Mouse (Mus musculus) WW6 (cell line): ENCODE measurements around the gene Pold2.
"Not testable (repeated sequence)": the region's sequence is repeated elsewhere in the genome, so short reads cannot be mapped to it uniquely, and the experiment has no call there.

ENCODE experiments used
- DNase-seq: peaks from one replicate; pipeline ENCODE4 v3.0.0-alpha.2; 2013; ENCODE audit warnings: low read depth, low spot score

Gene Pold2

DNA sequence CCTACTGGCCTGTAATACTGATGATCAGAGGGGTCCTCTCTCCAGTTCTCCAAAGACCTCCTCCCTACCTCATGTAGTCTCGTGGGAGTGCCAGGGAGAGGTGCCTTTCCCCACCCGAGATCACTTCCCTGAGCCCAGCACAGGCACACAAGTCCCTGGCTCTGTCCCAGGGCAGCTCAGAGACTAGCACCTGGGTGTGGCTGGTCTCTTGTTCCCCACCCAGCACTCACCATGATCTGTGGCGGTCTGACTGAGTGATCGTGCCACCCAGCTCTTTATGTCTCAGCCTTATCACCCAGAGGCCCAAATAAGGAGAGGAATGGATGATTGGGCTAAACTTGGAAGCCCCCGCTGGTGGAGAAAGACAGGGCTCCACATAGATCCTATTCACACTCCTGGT is 20.4 kb upstream of the Pold2 start, which contains the start of gene Myl7:
Gene Myl7, minus strand, starts transcription at position 252 of the 400 bp plus-strand sequence.
- no peak for DNase-seq

DNA sequence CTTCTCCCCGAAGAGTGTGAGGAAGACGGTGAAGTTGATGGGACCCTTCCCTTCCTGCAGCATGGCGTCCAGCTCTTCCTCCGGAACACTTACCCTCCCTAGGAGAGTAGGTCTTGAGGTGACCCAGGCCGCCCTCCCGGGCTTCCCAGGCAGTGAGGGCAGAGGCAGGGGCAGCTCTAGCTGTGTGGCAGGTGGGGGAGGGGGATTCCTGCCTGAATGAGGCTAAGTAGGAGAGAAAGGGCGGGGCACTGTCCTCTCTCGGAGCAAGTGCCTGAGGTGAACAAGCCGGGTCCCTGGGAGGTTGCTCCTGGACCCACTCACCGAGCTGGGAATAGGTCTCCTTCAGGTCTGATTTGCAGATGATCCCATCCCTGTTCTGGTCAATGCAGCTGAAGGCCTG is 19.7 kb upstream of the Pold2 start:
- DNase-seq = no peak

DNA sequence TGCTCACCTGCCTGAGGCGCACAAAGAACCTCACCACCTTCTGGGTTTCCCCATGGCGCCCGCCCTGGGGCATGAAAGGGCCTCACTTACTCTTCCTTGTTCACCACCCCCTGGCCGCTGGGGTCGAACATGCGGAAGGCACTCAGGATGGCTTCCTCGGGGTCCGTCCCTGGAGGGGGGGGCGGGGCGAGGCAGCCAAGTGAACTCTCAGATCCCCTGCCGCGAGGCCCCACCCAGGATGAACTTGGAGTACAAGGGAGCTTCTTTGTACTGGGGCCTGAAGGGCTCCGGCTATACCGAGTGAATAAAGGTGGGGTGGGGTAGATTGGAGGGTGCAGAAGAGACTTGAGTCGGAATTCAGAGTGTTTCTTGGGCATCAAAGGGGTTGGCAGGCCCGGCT is 19.1 kb upstream of the Pold2 start:
- no peak for DNase-seq

DNA sequence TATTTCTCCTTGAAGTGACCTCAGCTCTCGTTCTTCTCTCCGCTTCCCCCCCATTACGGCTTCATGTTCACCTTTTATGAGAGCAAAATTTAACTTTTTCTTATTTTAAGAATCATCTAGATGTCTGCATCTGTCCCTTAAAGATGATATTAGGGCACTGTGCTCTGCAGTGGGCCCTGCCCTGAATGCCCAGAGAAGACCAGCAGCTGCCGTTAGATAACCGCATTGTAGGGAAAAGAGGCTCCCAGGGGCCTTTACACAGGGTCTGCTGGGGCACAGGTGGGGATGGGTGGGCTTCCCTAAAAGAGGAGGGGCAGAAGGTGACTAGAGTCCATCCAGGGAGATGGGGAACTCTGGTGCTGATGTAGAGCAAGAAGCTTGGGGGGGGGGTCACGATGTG is 15.7 kb upstream of the Pold2 start:
- DNase-seq = no peak

DNA sequence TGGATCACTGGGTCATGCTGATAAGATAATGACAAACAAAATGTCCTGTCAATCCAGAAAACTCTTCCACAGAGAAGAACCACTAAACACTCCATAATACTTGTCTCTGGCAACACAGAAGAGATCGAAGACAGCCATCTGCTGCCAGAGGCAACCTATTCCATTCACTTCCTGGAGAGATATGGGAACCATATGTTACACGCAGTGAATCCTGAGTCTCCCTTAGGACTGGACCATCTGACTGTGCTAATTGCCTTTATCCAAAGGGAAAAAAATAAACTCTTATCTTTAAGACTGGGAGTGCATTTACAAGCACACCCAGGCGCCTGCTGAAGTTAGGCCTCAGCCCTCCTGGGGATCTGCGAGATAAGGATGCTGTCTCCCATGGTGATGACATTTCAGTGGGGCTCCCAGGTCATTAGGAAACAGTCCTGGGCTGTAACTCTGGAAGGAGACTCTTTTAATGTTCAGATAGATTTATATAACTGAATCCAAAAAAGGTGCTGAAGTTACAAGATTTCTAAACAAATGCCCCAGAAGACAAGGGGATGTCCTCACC is 14.8 kb upstream of the Pold2 start:
- no peak for DNase-seq

DNA sequence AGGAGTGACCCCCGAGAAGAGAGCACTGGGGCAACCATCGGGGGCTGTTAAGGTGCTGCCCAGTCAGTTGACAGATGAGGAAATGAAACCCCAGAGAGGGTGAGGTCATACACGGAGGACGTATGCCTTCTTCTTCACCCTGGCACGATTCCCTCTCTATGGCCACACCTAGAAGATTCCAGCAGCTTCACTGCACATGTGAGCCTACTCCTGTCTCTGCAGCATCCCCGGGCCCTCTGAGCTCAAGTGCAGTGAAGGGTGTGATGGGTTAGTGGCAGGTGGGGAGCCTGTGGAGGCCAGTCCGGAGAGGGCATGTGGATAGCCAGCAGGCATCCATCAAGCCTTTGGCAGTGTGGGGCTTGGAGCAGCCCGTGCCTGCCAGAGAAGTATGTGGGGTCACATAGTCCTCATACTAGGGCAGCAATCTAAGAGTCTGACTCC is 14.1 kb upstream of the Pold2 start:
- DNase-seq = no peak

DNA sequence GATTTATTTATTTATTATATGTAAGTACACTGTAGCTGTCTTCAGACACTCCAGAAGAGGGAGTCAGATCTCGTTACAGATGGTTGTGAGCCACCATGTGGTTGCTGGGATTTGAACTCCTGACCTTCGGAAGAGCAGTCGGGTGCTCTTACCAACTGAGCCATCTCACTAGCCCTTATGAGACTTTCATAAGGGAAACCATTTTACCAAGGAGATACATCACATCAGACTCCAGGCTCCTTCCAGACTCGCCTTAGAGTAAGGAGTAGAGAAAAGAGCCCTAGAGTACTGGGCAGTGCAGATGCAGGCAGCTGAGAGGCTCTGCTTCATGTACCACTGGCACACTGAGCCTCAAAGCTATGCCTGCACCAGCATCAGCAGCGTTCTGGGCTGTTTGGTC is 10.5 kb upstream of the Pold2 start:
- not testable (repeated sequence) for DNase-seq

DNA sequence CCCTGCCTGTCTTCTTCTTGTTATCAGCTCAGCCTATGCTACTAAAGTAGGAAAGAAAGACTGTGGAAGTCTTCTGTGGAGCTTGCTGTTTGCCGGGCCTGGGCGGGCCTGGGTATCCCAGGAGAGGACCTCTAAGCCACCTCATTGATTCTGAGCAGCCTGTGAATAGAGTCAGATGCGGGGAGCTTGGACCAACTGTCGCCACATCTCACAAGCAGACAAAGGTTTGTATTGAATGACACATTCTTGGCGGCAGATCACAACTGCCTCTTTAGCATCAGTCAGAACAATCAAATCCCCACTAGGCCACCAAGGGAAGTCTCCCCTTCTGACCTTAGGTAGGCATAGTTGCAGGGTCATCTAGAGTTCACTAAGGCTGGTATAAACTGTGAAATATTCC is 9.2 kb upstream of the Pold2 start:
- no peak for DNase-seq

DNA sequence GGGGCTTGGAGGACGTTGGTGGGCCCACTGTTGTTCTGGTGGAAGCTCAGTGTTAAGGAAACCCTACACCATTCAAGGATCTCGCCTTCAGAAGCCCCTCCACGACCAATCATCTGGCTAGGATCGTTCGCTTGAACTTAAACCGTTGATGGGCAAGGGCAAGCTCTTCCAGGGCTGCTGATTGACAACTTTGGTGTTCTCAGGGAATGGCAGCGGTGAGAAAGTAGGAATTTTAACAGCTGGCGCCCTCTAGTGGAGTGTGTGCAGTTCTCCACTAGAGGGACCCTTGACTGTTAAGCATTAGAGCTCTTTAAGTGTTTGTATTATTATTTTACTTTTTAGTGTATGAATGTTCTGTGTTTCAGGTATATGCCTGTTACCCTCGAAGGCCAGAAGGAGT is 8.1 kb upstream of the Pold2 start:
- DNase-seq = no peak

DNA sequence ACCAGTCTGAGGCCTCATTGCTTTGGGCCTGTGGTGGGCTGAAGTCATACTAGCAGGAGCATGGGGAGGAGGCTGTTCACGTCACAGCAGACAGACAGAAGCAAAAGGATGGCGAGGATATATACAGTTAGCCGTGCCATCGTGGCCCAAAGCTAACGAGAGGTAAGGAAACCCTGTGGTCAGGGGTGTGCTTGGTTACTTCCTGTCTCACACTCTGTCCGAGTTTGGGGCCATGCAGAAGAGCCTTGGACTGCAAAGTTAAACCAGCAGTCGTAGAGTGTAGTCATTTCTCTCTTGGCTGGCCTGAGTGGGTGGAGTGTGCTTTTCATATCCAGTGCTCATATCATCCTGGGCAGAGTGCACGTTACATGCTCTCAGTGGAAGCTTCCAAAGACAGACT is 4.4 kb upstream of the Pold2 start:
- DNase-seq = no peak

DNA sequence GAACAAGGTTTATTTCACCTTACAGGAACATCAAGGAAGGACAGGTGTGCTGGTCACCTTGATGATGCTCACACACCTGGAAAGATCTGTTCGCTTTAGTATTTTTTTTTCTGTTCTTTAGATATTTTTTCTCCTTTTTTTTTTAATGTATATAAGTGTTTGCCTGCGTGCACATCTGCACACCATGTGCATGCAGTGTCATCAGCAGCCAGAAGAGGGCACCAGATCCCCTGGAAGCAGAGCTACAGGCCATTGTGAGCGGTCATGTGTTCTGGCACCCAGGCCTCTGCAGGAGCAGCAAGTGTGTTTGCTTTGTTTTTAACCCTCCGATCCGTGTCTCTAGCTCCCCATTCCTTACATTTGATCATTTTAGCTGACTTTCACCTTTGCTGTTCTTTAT is 1.8 kb upstream of the Pold2 start:
- no peak for DNase-seq

DNA sequence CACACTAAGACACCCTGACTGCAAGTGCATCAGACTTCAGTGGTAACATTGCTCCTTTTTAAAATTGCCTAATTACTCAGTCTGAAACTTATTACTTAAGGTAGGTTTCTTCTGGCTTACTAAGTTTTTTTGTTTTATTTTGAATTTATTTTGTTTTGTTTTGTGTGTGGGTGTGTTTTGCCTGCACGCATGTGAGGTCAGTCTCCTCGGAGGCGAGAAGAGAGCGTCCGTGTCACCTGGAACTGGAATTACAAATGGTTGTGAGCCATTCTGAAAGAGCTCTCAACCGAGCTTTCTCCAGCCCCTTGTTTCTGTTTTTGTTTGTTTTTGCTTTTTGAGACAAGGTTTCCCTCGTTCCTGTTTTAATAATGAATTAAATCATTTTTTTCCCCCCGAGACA is 569 bp upstream of the Pold2 start:
- no peak for DNase-seq

DNA sequence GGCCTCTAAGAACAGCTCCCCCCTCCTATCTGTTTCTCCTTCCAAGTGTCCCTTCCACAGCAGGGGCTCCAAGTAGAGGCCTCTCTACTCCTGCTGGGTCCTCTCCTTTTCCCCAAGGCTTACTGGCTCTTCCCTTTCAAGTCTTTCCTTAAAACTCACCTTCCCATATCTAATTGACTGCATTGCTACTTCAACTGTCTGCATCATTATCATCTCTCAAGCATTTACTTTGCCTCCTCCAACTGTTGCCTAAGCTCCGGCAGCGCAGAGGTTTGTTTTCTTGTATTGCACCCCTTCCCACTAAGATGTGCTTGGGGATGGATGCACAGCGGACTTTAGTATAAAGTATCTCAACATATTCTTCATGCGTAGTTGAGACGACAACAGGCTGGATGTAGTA is 671 bp downstream of the Pold2 start:
- no peak for DNase-seq

DNA sequence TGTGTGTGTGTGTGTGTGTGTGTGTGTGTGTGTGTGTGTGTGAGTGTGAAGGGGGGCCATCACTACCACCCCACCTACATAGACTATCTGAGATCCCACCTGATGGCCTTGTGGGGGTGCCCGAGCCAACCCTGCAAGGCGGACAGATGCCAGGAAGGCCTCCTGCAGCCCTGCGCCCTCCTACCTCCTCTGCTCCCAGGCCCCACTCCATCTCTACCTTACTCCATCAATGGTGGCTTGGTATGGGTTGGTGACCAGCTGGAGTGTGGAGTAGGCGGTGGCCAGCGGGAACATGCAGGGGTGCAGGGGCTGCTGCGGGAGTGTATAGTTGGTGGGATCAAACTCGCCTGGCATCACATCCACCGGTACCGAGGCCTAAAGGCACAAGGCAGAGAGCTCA is 4.9 kb downstream of the Pold2 start:
- no peak for DNase-seq

DNA sequence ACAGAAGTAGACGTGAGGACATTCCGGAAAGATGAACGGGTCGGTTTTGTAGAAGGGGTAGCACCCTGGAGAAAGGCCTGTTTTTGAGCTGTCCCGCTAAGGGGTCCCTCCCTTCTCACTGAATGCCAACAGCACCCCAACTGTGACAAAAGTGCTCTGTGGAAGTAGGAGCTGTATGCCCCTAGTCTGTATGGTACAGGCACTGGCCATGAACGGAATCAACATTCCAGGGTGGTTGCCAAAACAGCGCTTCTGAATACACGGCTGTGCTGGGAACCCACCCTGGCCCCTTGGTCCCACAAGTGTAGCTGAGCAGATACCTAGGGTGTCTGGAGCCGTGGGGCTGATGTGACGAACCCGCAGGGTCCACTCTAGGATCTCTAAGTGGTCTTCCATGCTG is 5.4 kb downstream of the Pold2 start:
- DNase-seq = no peak

DNA sequence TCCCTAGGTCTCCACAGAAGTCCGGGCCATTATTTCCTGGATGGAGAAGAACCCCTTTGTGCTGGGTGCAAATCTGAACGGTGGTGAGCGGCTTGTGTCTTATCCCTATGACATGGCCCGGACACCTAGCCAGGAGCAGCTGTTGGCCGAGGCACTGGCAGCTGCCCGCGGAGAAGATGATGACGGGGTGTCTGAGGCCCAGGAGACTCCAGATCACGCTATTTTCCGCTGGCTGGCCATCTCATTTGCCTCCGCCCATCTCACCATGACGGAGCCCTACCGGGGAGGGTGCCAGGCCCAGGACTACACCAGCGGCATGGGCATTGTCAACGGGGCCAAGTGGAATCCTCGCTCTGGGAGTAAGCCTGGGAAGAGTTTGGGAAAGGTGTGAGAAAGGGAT is 8.0 kb downstream of the Pold2 start:
- DNase-seq = no peak

DNA sequence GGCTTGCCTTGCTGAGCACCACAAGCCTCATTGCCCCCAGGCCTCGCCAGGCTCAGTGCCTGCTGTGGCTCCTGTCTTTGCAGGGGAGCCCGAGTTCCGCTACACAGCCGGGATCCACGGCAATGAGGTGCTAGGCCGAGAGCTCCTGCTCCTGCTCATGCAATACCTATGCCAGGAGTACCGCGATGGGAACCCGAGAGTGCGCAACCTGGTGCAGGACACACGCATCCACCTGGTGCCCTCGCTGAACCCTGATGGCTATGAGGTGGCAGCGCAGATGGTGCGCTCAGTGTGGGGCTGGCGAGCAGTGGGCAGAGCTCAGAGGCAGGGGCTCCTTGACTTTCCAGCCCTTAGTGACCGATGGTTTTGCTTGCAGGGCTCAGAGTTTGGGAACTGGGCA is 8.8 kb downstream of the Pold2 start:
- no peak for DNase-seq

DNA sequence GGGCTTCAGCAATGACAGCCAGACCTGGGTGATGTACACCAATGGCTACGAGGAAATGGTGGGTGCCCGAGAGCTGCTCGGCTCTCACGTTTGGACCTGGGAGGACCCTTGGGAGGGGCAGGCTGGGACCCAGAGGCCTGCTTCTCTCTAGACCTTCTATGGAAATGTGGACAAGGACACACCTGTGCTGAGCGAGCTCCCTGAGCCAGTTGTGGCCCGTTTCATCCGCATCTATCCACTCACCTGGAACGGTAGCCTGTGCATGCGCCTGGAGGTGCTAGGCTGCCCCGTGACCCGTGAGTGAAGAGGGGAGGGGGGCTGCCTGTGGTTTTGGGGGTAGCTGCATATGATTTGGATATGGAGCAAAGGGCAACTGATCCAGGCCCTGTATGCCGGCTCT is 9.8 kb downstream of the Pold2 start:
- no peak for DNase-seq

DNA sequence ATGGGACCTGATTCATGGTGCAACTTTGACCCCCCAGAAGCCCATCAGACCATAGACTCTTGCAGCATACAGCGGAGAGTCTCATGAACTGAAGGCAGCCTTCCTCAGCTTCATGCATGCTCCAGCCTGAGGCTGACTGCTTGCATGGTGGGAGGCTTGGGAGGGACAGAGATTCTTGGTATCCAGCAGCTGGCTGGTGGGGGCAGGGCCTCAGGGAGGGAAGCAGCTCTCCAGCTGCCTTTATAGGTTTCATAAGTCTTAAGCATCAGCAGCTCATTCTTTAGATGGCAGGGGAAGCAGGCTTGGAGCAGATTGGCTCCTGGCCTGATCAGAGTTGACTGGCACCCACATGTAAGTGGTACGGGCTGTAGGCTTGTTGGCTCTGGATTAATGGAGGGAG is 10.9 kb downstream of the Pold2 start:
- no peak for DNase-seq

DNA sequence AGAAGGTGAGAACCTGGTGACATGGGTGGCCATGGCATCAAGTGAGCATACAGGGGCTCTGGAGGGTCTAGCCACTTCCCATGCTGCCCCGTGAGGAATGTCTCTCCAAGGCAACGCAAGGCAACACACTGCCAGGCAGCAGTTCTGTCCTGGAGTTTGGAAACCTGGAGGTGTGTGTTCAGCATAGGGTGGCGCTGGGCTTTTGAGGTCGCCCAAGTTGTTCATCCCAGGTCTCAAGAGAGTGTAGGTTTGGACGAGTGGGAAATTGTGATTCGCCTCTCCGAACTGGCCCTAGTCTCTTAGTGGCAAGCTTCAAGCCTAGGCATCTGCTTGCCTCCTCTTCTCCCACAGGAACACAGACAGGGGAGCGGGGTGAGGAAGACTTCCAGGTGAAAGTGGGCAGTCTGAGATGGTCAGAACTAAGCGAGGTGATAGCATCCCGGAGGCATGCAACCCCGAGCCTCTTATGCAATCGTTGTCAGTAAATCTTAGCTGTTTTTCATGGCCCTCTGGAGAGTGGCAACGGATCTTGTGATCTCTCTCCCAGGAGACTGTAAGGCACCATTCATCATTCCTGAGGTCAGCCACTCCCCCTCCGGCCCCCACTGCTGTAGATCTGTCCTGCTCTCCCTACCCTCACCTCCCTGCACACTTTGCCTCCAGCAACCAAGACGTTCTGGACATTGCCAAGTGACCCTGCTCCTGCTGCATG is 15.5 kb downstream of the Pold2 start:
- DNase-seq = no peak

DNA sequence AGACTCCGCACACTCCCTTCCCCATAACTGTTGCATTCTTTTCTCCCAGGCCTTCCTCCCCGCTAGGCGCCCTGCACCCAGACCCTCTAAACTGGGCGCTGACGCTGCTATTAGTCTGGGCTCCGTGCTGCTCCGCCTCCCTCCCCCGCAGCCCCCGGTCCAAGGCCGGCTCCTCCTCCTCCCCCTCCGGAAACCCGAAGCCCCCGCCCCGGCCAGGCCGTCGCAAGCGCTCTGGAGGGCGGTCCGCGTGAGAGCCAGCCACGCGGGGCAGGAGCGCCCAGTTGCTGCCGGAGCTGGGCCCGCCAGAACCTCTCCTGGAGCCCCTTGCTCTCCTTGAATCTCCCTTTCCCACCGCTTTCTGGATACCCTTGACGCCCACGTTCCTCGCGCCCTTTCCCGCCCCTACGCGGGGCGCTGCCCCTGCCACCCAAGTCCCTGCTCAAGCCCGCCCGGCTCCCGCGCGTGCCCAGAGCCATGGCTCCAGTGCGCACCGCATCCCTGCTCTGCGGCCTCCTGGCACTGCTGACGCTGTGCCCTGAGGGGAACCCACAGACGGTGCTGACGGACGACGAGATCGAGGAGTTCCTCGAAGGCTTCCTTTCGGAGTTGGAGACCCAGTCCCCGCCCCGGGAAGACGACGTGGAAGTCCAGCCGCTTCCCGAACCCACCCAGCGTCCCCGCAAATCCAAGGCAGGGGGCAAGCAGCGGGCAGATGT is 16.3 kb downstream of the Pold2 start, which contains the start of gene Aebp1:
Gene Aebp1, plus strand, starts transcription at position 270 of the 716 bp plus-strand sequence.
- no peak for DNase-seq

DNA sequence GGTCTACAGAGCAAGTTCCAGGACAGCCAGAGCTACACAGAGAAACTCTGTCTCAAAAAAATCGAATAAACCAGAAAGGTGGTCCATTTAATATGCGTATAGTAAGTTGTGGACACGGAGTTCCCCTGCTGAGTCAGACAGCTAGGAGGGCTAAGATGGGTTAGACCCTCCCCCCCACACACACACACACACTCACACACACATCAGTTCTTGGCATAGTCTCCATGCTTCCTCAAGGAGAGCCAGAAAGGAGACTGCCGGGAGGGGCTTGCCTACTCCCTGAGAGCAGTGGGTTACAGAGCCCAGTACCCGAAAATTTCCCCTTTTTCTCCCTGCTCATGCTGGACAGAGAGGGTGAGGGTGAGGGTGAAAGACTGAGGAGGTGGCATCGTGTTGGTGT is 17.5 kb downstream of the Pold2 start:
- no peak for DNase-seq
